Mouse (Mus musculus) kidney, postnatal 4 days (tissue): ENCODE data around the gene Cs.
A peak's percentile ranks its signal among the peaks of the same experiment; 100 is the strongest.

Experiments
- DNase-seq, 2 experiments: peaks; one replicate each; pipeline ENCODE4 v3.0.0; 2021; ENCODE audit warnings: mixed read lengths in 2 of 2

Gene Cs

GRCm38 (mm10) chr10:128376455-128377211 is 39.1 kb downstream of the Cs start, which contains the start of gene Ankrd52:
TSS of gene Ankrd52 (plus strand) at chr10:128377115.
- DNase-seq = peak; percentile 89 to 94

GRCm38 (mm10) chr10:128377222-128377939 is 39.8 kb downstream of the Cs start:
- DNase-seq = peak; percentile 68 to 76

- DNase-seq = no peak
Observed at GRCm38 (mm10) chr10:128377940-128378448, 40.5 kb downstream of the Cs start.

- no peak for DNase-seq
Observed at GRCm38 (mm10) chr10:128378462-128378861, 40.9 kb downstream of the Cs start.

GRCm38 (mm10) chr10:128379260-128379659 is 41.7 kb downstream of the Cs start:
- no peak for DNase-seq

DNA sequence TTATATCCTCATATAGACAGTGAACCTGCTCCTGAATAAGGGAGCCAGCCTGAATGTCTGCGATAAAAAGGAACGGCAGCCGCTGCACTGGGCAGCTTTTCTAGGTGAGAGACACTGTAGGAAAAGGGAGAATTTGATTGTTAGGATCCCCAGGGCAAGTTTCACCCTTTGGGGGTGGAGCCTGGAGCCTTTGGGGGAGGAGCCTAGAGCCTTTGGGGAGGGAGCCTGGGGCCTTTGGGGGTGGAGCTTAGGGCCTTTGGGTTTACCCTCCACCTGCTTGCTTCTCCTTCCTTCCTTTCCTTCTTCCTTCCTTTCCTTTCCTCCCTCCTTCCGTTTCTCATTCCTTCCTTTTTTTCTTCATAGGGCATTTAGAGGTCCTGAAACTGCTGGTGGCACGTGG is 43.0 kb downstream of the Cs start:
- peak; percentile 51 to 59 for DNase-seq

DNA sequence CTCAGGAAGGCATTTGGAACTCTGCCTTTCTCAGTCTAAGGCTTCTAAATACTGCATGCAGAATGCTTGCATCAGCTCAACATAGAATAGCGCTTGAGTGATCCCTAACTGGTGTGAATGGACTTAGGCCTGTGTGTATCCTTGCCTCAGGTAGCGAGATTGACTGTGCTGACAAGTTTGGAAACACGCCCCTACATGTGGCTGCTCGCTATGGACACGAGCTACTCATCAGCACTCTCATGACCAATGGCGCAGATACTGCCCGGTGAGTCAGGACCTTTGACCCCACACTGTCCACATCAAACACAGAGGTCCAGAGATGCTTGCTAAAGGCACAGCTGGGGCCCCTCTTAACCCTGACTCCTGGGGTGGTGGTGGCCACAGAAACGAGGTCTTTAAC is 44.9 kb downstream of the Cs start:
- no peak for DNase-seq

- DNase-seq = no peak
Observed at GRCm38 (mm10) chr10:128385902-128386301, 48.4 kb downstream of the Cs start.

DNA sequence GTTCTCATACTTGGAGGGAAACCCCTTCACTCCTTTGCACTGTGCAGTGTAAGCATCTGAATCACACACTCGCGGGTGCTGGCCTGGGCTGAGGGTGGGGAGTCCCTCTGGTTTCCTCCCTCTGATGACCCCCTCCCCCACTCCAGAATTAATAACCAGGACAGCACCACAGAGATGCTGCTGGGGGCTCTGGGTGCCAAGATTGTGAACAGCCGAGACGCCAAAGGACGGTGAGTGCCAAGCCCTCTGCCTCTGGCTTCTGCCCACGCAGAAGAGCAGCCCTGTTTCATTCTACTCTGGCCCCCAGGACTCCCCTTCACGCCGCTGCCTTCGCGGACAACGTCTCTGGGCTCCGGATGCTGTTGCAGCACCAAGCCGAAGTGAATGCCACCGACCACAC is 51.4 kb downstream of the Cs start:
- no peak for DNase-seq

DNA sequence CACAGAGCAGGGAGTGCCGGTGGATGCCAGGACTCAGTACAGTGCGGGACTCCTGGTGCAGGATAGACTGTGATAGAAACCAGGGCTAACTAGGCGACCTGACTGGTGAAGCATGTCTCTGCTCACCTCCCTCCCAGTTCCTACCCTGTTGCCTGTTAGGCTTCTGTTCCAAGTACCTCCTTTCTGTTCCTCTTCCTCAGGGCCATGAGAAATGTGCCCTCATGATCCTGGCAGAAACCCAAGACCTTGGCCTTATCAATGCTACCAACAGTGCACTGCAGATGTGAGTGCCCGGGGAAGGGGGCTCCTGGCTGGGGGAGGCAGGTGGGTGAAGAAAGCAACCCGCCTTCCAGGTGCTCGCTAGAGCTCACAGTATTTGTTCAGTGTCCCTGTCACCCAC is 52.0 kb downstream of the Cs start:
- DNase-seq = no peak

DNA sequence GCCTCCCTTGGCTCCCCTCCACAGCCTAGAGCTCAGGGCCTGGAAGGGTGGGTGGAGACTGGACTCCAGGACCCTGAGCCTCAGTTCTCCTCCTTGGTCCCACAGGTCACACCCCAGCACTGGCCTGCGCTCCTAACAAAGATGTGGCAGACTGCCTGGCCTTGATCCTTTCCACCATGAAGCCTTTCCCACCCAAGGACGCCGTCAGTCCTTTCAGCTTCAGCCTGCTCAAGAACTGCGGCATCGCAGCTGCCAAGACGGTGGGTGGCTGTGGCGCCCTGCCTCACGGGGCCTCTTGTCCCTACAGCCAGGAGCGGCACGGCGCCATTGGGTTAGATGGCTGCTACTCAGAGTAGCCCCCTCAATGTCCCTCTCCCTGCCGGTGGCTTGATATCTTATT is 52.8 kb downstream of the Cs start:
- DNase-seq = no peak

- no peak for DNase-seq
Observed at GRCm38 (mm10) chr10:128391850-128392249, 54.3 kb downstream of the Cs start.

DNA sequence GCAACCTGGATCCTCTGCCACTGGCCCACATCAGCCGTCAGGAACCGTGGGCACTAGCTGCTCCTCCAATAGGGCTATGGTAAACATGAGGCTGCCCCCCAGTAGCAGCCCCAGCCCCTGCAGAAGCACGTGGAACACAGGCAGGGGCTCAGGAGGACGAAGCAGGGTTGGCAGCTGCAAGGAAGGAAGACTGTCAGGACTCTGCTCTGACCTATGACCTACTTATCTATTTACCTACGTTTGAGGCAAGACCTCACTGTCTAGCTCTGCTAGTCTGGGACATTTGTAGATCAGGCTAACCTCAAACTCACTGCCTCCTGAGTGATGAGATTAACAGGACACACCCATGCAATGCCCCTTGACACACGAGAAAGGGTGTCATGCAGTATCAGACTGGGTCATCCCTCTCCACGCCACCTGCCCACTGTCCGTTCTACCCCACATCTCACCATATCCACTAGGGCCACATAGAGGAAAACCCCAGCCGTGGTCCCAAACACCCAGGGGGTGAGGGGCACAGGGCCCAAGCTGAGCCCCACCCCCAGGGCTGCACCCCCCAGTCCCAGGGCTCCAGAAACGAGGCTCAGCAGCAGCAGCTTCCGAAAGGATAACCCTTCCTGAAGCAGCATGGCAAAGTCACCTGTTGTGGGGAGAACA is 58.6 kb downstream of the Cs start:
- DNase-seq = no peak

DNA sequence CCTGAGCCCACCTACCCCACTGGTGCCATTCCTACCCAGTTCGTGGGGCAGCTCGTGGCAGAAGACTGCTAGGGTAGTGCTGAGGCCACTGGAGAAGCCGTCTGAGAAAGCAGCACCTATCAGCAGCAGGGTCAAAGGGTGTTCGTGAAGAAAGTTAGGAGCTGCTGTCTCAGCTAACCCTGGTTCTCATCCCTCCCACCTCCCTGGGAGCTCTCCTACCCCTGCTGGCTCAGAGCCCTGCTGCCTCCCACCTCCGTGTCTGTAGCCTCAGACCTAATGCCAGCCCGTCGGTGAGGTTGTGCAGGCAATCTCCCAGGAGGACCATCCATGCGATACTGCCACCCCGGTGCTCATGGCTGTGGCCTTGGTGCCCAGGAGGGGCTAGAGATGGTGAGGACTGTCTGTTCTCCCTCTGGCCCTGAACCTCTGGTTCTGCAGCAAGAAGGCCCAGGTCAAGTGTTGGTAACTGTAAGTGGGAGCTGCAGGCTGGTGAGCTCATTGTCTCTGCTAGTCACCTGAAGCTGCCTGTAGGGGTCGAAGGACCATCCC is 59.3 kb downstream of the Cs start:
- peak; percentile 26 to 44 for DNase-seq

- peak in 1 of 2 experiments; percentile 37 for DNase-seq
Observed at GRCm38 (mm10) chr10:128397466-128397865, 59.9 kb downstream of the Cs start.

- DNase-seq = peak; percentile 71 to 82
Observed at GRCm38 (mm10) chr10:128400338-128400737, 62.8 kb downstream of the Cs start.

GRCm38 (mm10) chr10:128401056-128401455 is 63.5 kb downstream of the Cs start, which contains the start of gene Slc39a5:
TSS of gene Slc39a5 (minus strand) at chr10:128401229.
- DNase-seq = peak in 1 of 2 experiments; percentile 43

DNA sequence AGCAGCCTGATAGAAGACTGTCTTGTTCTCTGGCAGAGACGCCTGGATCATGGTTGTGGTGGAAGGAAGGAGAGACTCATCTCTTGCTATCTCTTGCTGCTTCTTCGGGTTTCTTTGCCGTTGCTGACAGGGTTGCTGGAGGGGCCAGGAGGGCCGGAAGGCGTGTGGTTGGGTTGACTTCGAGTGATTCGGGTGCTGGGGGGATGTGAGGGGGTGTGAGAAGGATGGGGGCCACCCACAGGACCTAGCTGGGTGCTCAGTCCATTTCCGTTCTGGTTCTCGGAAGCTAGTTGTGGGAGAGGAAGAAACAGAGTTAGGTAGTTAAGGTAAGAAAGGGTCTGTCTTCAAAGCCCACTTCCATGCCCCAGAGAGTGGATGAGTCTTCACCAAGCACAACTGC is 64.1 kb downstream of the Cs start:
- DNase-seq = no peak

- no peak for DNase-seq
Observed at GRCm38 (mm10) chr10:128403931-128404330, 66.4 kb downstream of the Cs start.

GRCm38 (mm10) chr10:128408591-128409535 is 71.3 kb downstream of the Cs start:
- peak; percentile 51 to 67 for DNase-seq

GRCm38 (mm10) chr10:128409692-128410559 is 72.4 kb downstream of the Cs start:
- peak; percentile 99 for DNase-seq
